In the genomic region with DNA sequence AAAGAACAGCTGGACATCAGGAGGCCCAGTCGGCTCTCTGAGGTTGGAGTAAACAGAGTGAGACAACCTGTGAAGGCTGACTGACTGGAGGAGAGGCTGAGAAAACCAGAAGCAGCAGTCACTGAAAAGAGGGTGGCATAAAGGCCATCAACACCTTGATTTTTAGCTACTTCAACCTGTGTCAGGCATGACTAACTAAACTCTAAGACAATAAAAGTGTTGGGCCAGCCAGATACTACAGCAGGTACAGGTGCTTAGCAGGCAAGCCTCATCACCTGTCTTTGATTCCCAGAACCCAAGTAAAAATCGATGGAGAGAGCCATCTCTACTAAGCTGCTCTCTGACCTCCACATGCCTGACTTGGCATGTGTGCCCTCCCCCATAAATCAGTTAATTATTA, we compare ENCODE assay signal across 26 mouse cellular contexts. TPM values are rescaled to one million over a fixed set of nuclear protein-coding genes. Genes with fewer than 3 reads are reported as not detected.
A peak's percentile ranks its signal among the peaks of the same experiment; 100 is the strongest.
DNase-seq lines count a peak whose midpoint lies in the region; ATAC-seq and TF ChIP-seq lines count a peak whose summit lies in the region.
"Had no signal": no experiment of that assay in that cellular context is flagged by ENCODE, and none has a peak within 500 bp of the region (broad histone marks: within the 10 kb centered on the region; RNA-seq: fewer than 3 reads in every experiment).

No protein-coding gene starts in this region.

- TF ChIP-seq RAD21 in MEL (IDR thresholded peaks at IDR 0.05; ENCODE audit: low read depth, low read length): no peak

- peak; percentile 75 for DNase-seq in liver, adult 2 months (ENCODE audit: extremely low read depth, low read depth, low spot score)
- DNase-seq in MEL (ENCODE audit: low read depth, low spot score): no peak
- DNase-seq in thymus, postnatal 10 days (ENCODE audit: low spot score in 2 of 2): no peak
- DNase-seq: adrenal gland, adult 8-10 months; adrenal gland, postnatal 14 days; adrenal gland, postnatal 36 days; cerebellum, adult 11-12 months; cerebellum, adult 2 months; cerebellum, adult 9-10 months; cerebellum, postnatal 10 days; cerebellum, postnatal 25 days; forebrain, postnatal 0 days had no signal

- no peaks in the 10 kb centered on the region for H3K9me3 ChIP-seq in liver, embryonic 12.5 days (replicated peaks)
- no peaks in the 10 kb centered on the region for H3K9me3 ChIP-seq in MEL (replicated peaks; ENCODE audit: insufficient read depth, low read length)
- H3K9me3 ChIP-seq: embryonic facial prominence, embryonic 10.5 days; embryonic facial prominence, embryonic 12.5 days; forebrain, embryonic 13.5 days; forebrain, embryonic 15.5 days had no signal

- no peaks in the 10 kb centered on the region for H3K36me3 ChIP-seq in liver, adult 2 months (ENCODE audit: control insufficient read depth, insufficient read depth, low read length)
- no peaks in the 10 kb centered on the region for H3K36me3 ChIP-seq in liver, embryonic 12.5 days
- H3K36me3 ChIP-seq in MEL (ENCODE audit: control insufficient read depth in 1 of 2, insufficient read depth in 2 of 2, low read length in 2 of 2): peaks cover 0 to 38% of the 10 kb centered on the region in 2 experiments; a peak in 2 of 4 replicates
- H3K36me3 ChIP-seq: embryonic facial prominence, embryonic 10.5 days; embryonic facial prominence, embryonic 12.5 days; forebrain, embryonic 15.5 days had no signal

- H3K4me3 ChIP-seq in liver, adult 2 months (ENCODE audit: insufficient read depth, low read depth, low read length): no peak overlapping the region
- H3K4me3 ChIP-seq in liver, embryonic 12.5 days: no peak overlapping the region
- peak overlapping the region in 1 of 2 experiments; percentile 35; a peak in 2 of 4 replicates for H3K4me3 ChIP-seq in MEL (ENCODE audit: control insufficient read depth in 1 of 2, insufficient read depth in 1 of 2, low read depth in 2 of 2, low read length in 2 of 2)
- H3K4me3 ChIP-seq: embryonic facial prominence, embryonic 10.5 days; embryonic facial prominence, embryonic 12.5 days; forebrain, embryonic 13.5 days; forebrain, embryonic 15.5 days had no signal

- no peak overlapping the region for H3K9ac ChIP-seq in liver, adult 2 months (ENCODE audit: low read depth, low read length)
- no peak overlapping the region for H3K9ac ChIP-seq in liver, embryonic 12.5 days
- peak overlapping the region; percentile 35; the same call in 1 of the 2 replicates for H3K9ac ChIP-seq in MEL (ENCODE audit: control insufficient read depth, low read depth, low read length, poor library complexity, severe bottlenecking)
- H3K9ac ChIP-seq: embryonic facial prominence, embryonic 12.5 days; forebrain, embryonic 13.5 days; forebrain, embryonic 15.5 days; forebrain, postnatal 0 days had no signal

- H3K79me2 ChIP-seq in liver, adult 2 months (ENCODE audit: control insufficient read depth, insufficient read depth, low read length): peaks cover 14% of the 10 kb centered on the region; the same call in 1 of the 2 replicates
- H3K79me2 ChIP-seq in MEL (ENCODE audit: control insufficient read depth, insufficient read depth, low read length, poor library complexity): no peaks in the 10 kb centered on the region

- no peak overlapping the region for H3K4me2 ChIP-seq in liver, embryonic 12.5 days
- H3K4me2 ChIP-seq: embryonic facial prominence, embryonic 12.5 days; forebrain, embryonic 13.5 days; forebrain, embryonic 15.5 days had no signal

- H3K27me3 ChIP-seq in liver, adult 2 months (ENCODE audit: control insufficient read depth, insufficient read depth, low read length): no peaks in the 10 kb centered on the region
- H3K27me3 ChIP-seq in liver, embryonic 12.5 days (replicated peaks): no peaks in the 10 kb centered on the region
- no peaks in the 10 kb centered on the region for H3K27me3 ChIP-seq in MEL (ENCODE audit: control insufficient read depth in 1 of 2, insufficient read depth in 2 of 2, low read length in 2 of 2)
- H3K27me3 ChIP-seq: embryonic facial prominence, embryonic 12.5 days; forebrain, embryonic 13.5 days; forebrain, embryonic 15.5 days; Patski had no signal

- WGBS in liver, adult 2 months: 15% methylated on average over 2 of the region's 2 CpGs
- WGBS in liver, embryonic 12.5 days (ENCODE audit: insufficient replicate concordance): 52% methylated on average over 2 of the region's 2 CpGs

- TF ChIP-seq POLR2A in liver, adult 2 months (IDR thresholded peaks at IDR 0.05; ENCODE audit: extremely low read depth, insufficient read depth, low read length): no peak
- TF ChIP-seq POLR2A in MEL (IDR thresholded peaks at IDR 0.05; ENCODE audit: control insufficient read depth in 1 of 2, insufficient read depth in 1 of 2, low read depth in 1 of 2, low read length in 2 of 2, poor library complexity in 1 of 2): no peak

- peaks cover 6% of the 10 kb centered on the region for H3K4me1 ChIP-seq in liver, adult 2 months (ENCODE audit: control insufficient read depth, insufficient read depth, low read length)
- H3K4me1 ChIP-seq in liver, embryonic 12.5 days: peaks cover 14% of the 10 kb centered on the region
- H3K4me1 ChIP-seq in MEL (ENCODE audit: control insufficient read depth in 1 of 2, insufficient read depth in 2 of 2, low read length in 2 of 2): peaks cover 17 to 31% of the 10 kb centered on the region in 2 experiments

- ATAC-seq in liver, embryonic 12.5 days: no peak
- ATAC-seq in megakaryocyte progenitor cell, adult 5-6 weeks (replicated peaks; ENCODE audit: poor library complexity): 0 out of 2 replicates have a peak, but pooled peaks have one; percentile 12
- ATAC-seq: activated CD4-positive, CD25-positive, alpha-beta regulatory T cell, adult 4 months; forebrain, embryonic 13.5 days; forebrain, embryonic 15.5 days; forebrain, postnatal 0 days; Patski had no signal

- H3K27ac ChIP-seq in liver, adult 2 months (replicated peaks; ENCODE audit: insufficient read depth, low read depth, low read length): no peak overlapping the region
- H3K27ac ChIP-seq in liver, embryonic 12.5 days: no peak overlapping the region
- peak overlapping the region; percentile 79 for H3K27ac ChIP-seq in MEL (ENCODE audit: control insufficient read depth, low read depth, low read length)
- H3K27ac ChIP-seq: embryonic facial prominence, embryonic 10.5 days; embryonic facial prominence, embryonic 12.5 days; forebrain, embryonic 13.5 days; forebrain, embryonic 15.5 days had no signal

- TF ChIP-seq CTCF in liver, adult 2 months (IDR thresholded peaks at IDR 0.05; ENCODE audit: low read depth, low read length): no peak
- TF ChIP-seq CTCF in MEL (IDR thresholded peaks at IDR 0.05 in 2 of 3, conservative IDR thresholded peaks at IDR 0.05 in 1 of 3; ENCODE audit: control insufficient read depth in 1 of 3, insufficient read depth in 1 of 3, low read depth in 2 of 3, low read length in 3 of 3, poor library complexity in 1 of 3, severe bottlenecking in 1 of 3): no peak

- TF ChIP-seq EP300 in MEL (IDR thresholded peaks at IDR 0.05; ENCODE audit: low read depth in 1 of 2, low read length in 2 of 2): no peak

TF ChIP-seq in MEL, 35 proteins besides CTCF, POLR2A, EP300 and RAD21:
- TF ChIP-seq BHLHE40 (IDR thresholded peaks at IDR 0.05; ENCODE audit: borderline replicate concordance, low read depth, low read length) (no peak), ZNF384 (IDR thresholded peaks at IDR 0.05; ENCODE audit: low read depth, low read length) (no peak), TCF12 (IDR thresholded peaks at IDR 0.05; ENCODE audit: low read depth, low read length) (no peak), GATA1 (IDR thresholded peaks at IDR 0.05; ENCODE audit: low read depth, low read length) (no peak), ZMIZ1 (IDR thresholded peaks at IDR 0.05; ENCODE audit: low read depth, low read length) (no peak), MYB (IDR thresholded peaks at IDR 0.05; ENCODE audit: low read depth, low read length) (no peak), RCOR1 (IDR thresholded peaks at IDR 0.05; ENCODE audit: low read depth, low read length) (no peak), ETS1 (IDR thresholded peaks at IDR 0.05; ENCODE audit: low read depth, low read length) (no peak), ELF1 (IDR thresholded peaks at IDR 0.05; ENCODE audit: low read depth, low read length) (no peak), TAL1 (IDR thresholded peaks at IDR 0.05; ENCODE audit: low read length) (no peak)
TF ChIP-seq in MEL: peak in this region for 0.

RNA-seq across cellular contexts. Expression of gene Mmaa, which starts 6.1 kb away (rescaled TPM):
- 7.7 and 9.0 TPM in 2 replicates for total RNA-seq in liver, adult 2 months (2014; rRNA removed)
- polyA plus RNA-seq in liver, adult 2 months (2012; rRNA removed): 7.4 and 8.2 TPM in 2 replicates
- 5.4 and 5.9 TPM in 2 replicates for polyA plus RNA-seq in liver, embryonic 12.5 days (2016; fragmentation: Nextera tagmentation; extraction: Ambion mirVana)
- total RNA-seq in MEL (2012; rRNA removed): 3.1 and 3.2 TPM in 2 replicates
- 1 to 10 TPM in 1 of 2 experiments, not detected in 1; 6.8 TPM for polyA plus RNA-seq in MEL (2012; ENCODE audit: insufficient read depth in 1 of 2, insufficient read length in 2 of 2, low read depth in 1 of 2, low replicate concordance in 2 of 2, missing spikeins in 1 of 2)
- 3.4 and 3.9 TPM in 2 replicates for total RNA-seq in megakaryocyte progenitor cell, adult 5-6 weeks (2015)
- 5.0 and 5.1 TPM in 2 replicates for total RNA-seq in megakaryocyte progenitor cell, adult 5-6 weeks (2017)

RNA-seq across cellular contexts. Expression of gene 1700011L22Rik, which starts 40.3 kb away (rescaled TPM):
- total RNA-seq in liver, adult 2 months (2014; rRNA removed): not detected in 2 replicates
- polyA plus RNA-seq in liver, adult 2 months (2012; rRNA removed): not detected in 2 replicates
- not detected in 2 replicates for polyA plus RNA-seq in liver, embryonic 12.5 days (2016; fragmentation: Nextera tagmentation; extraction: Ambion mirVana)
- total RNA-seq in MEL (2012; rRNA removed): not detected in 2 replicates
- not detected for polyA plus RNA-seq in MEL (2012; ENCODE audit: insufficient read depth in 1 of 2, insufficient read length in 2 of 2, low read depth in 1 of 2, low replicate concordance in 2 of 2, missing spikeins in 1 of 2)
- not detected in 2 replicates for total RNA-seq in megakaryocyte progenitor cell, adult 5-6 weeks (2015)
- total RNA-seq in megakaryocyte progenitor cell, adult 5-6 weeks (2017): not detected in 2 replicates
- total RNA-seq: adrenal gland, adult 18-20 months; adrenal gland, postnatal 14 days; adrenal gland, postnatal 36 days; ES-E14; forebrain, postnatal 0 days had no signal
- polyA plus RNA-seq: activated CD4-positive, CD25-positive, alpha-beta regulatory T cell, adult 4 months; C2C12; cerebellum, adult 2 months; cortical plate, adult 2 months; embryonic facial prominence, embryonic 10.5 days; embryonic facial prominence, embryonic 12.5 days; embryonic facial prominence, embryonic 14.5 days; forebrain, embryonic 11.5 days; forebrain, embryonic 13.5 days; forebrain, embryonic 15.5 days; forebrain, postnatal 0 days had no signal
